ENCODE assay signal across 15 mouse cellular contexts in the genomic region with DNA sequence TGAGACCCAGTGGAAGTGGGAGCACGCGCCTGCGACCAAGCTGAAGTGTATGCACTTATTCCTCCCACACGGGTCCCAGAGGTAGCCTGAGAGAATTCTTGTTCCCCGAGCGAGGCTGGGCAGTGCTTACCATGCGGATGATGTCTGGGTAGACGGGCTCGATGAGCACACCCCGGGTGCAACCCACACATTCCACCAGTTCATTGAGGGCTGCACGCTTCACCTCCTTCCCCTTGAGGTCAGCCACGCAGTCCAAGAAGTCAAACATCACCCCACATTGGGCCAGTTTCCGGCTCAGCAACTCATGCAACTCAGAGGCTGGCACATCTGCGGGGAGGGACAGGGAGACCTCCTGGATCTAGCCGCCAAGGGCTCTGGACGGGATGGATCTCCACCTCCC. TPM values are rescaled to one million over a fixed set of nuclear protein-coding genes. Genes with fewer than 3 reads are reported as not detected.
DNase-seq lines count a peak whose midpoint lies in the region; ATAC-seq lines count a peak whose summit lies in the region.
"Had no signal": no experiment of that assay in that cellular context is flagged by ENCODE, and none has a peak within 500 bp of the region (broad histone marks: within the 10 kb centered on the region; RNA-seq: fewer than 3 reads in every experiment).

No protein-coding gene starts in this region.

- H3K4me3 ChIP-seq in hindbrain, embryonic 13.5 days: no peak overlapping the region; the same call in 1 of the 2 replicates
- no peak overlapping the region for H3K4me3 ChIP-seq in hindbrain, embryonic 12.5 days

- no peaks in the 10 kb centered on the region for H3K9me3 ChIP-seq in hindbrain, embryonic 13.5 days
- H3K9me3 ChIP-seq in hindbrain, embryonic 12.5 days (replicated peaks): no peaks in the 10 kb centered on the region

- peak; percentile 43 for DNase-seq in cerebellum, adult 11-12 months
- DNase-seq in cerebellum, adult 9-11 months: no peak
- DNase-seq in testis, postnatal 14 days (ENCODE audit: low spot score): peak; percentile 9
- DNase-seq in testis, postnatal 10 days (ENCODE audit: low spot score): no peak
- DNase-seq in urinary bladder, postnatal 36 days (ENCODE audit: low spot score in 2 of 2): no peak
- DNase-seq in layer of hippocampus, postnatal 36 days: no peak
- DNase-seq: gastrocnemius, postnatal 25 days; right cerebral cortex, postnatal 25 days had no signal

- H3K9ac ChIP-seq in hindbrain, embryonic 13.5 days: peak overlapping the region; percentile 91
- no peak overlapping the region for H3K9ac ChIP-seq in hindbrain, embryonic 12.5 days
- H3K9ac ChIP-seq: liver, embryonic 14.5 days had no signal

- H3K4me2 ChIP-seq in hindbrain, embryonic 13.5 days: 0 out of 2 replicates have a peak overlapping the region, but pooled peaks have one; percentile 83
- no peak overlapping the region for H3K4me2 ChIP-seq in hindbrain, embryonic 12.5 days (replicated peaks)

- H3K4me1 ChIP-seq in hindbrain, embryonic 13.5 days (replicated peaks): peaks cover 26% of the 10 kb centered on the region
- peaks cover 16% of the 10 kb centered on the region for H3K4me1 ChIP-seq in hindbrain, embryonic 12.5 days

- no peaks in the 10 kb centered on the region for H3K27me3 ChIP-seq in hindbrain, embryonic 13.5 days
- H3K27me3 ChIP-seq in hindbrain, embryonic 12.5 days: no peaks in the 10 kb centered on the region

- no peak for ATAC-seq in hindbrain, embryonic 13.5 days (ENCODE audit: low FRiP score)
- no peak for ATAC-seq in hindbrain, embryonic 12.5 days (ENCODE audit: low FRiP score)
- ATAC-seq: forebrain, embryonic 14.5 days had no signal

- 84% methylated on average over 16 of the region's 16 CpGs for WGBS in hindbrain, embryonic 13.5 days
- 84% methylated on average over 16 of the region's 16 CpGs for WGBS in hindbrain, embryonic 12.5 days

- H3K36me3 ChIP-seq in hindbrain, embryonic 13.5 days: peaks cover 57% of the 10 kb centered on the region
- H3K36me3 ChIP-seq in hindbrain, embryonic 12.5 days: peaks cover 49% of the 10 kb centered on the region

- H3K27ac ChIP-seq in hindbrain, embryonic 13.5 days: no peak overlapping the region
- no peak overlapping the region for H3K27ac ChIP-seq in hindbrain, embryonic 12.5 days
- H3K27ac ChIP-seq: liver, embryonic 14.5 days had no signal

RNA-seq across cellular contexts. Expression of a gene that starts 2.0 kb away (rescaled TPM):
- polyA plus RNA-seq in hindbrain, embryonic 13.5 days (2015; fragmentation: Nextera tagmentation; extraction: Ambion mirVana): 93.8 and 98.3 TPM in 2 replicates
- 66.3 and 72.2 TPM in 2 replicates for polyA plus RNA-seq in hindbrain, embryonic 12.5 days (2016; fragmentation: Nextera tagmentation; extraction: Ambion mirVana)
- 100 to 1,000 TPM; 135 to 137 TPM for total RNA-seq in layer of hippocampus, postnatal 36 days (2021)

RNA-seq across cellular contexts. Expression of a gene that starts 7.5 kb away (rescaled TPM):
- 0.27 TPM in 1 of 2 replicates, not detected in the other for polyA plus RNA-seq in hindbrain, embryonic 13.5 days (2015; fragmentation: Nextera tagmentation; extraction: Ambion mirVana)
- 1.4 and 1.5 TPM in 2 replicates for polyA plus RNA-seq in hindbrain, embryonic 12.5 days (2016; fragmentation: Nextera tagmentation; extraction: Ambion mirVana)
- total RNA-seq in layer of hippocampus, postnatal 36 days (2021): not detected
- total RNA-seq: gastrocnemius, postnatal 25 days; layer of hippocampus, adult 18-20 months had no signal
- polyA plus RNA-seq: forebrain, embryonic 14.5 days; liver, embryonic 14.5 days had no signal

RNA-seq across cellular contexts. Expression of a gene that starts 7.8 kb away (rescaled TPM):
- 11.6 and 11.7 TPM in 2 replicates for polyA plus RNA-seq in hindbrain, embryonic 13.5 days (2015; fragmentation: Nextera tagmentation; extraction: Ambion mirVana)
- 14.7 and 15.4 TPM in 2 replicates for polyA plus RNA-seq in hindbrain, embryonic 12.5 days (2016; fragmentation: Nextera tagmentation; extraction: Ambion mirVana)
- 10 to 100 TPM; 31.3 to 34.0 TPM for total RNA-seq in layer of hippocampus, postnatal 36 days (2021)

RNA-seq across cellular contexts. Expression of a gene that starts 42.9 kb away (rescaled TPM):
- 86.8 and 96.4 TPM in 2 replicates for polyA plus RNA-seq in hindbrain, embryonic 13.5 days (2015; fragmentation: Nextera tagmentation; extraction: Ambion mirVana)
- 90.8 and 92.7 TPM in 2 replicates for polyA plus RNA-seq in hindbrain, embryonic 12.5 days (2016; fragmentation: Nextera tagmentation; extraction: Ambion mirVana)
- total RNA-seq in layer of hippocampus, postnatal 36 days (2021): 10 to 100 TPM; 72.8 to 82.2 TPM

RNA-seq across cellular contexts. Expression of a gene that starts 49.5 kb away (rescaled TPM):
- not detected in 2 replicates for polyA plus RNA-seq in hindbrain, embryonic 13.5 days (2015; fragmentation: Nextera tagmentation; extraction: Ambion mirVana)
- not detected in 2 replicates for polyA plus RNA-seq in hindbrain, embryonic 12.5 days (2016; fragmentation: Nextera tagmentation; extraction: Ambion mirVana)
- not detected for total RNA-seq in layer of hippocampus, postnatal 36 days (2021)
- total RNA-seq: gastrocnemius, postnatal 25 days; hematopoietic stem cell, adult 5-6 weeks; layer of hippocampus, adult 18-20 months had no signal
- polyA plus RNA-seq: embryonic facial prominence, embryonic 14.5 days; forebrain, embryonic 14.5 days; liver, embryonic 14.5 days had no signal

Comparison
In these comparisons a context has a peak if more than half of its experiments do, and no peak if none do; other contexts are left out.
1. DNase-seq: peak in cerebellum, adult 11-12 months (single experiment) and testis, postnatal 14 days (single experiment); none in cerebellum, adult 9-11 months (single experiment), testis, postnatal 10 days (single experiment), urinary bladder, postnatal 36 days (0 of 2) and layer of hippocampus, postnatal 36 days (0 of 2).